Mouse (Mus musculus) CH12.LX (cell line): ENCODE measurements at regions not wholly inside any gene's neighbourhood (a gene's known extent, or its start where the extent isn't known, plus 50 kb on each side); places are given as distances from the start of the nearest gene placed in this dataset.

Experiments used
- DNase-seq: peaks from one replicate; pipeline ENCODE4 v3.0.0-alpha.2; 2013; ENCODE audit errors: extremely low read depth
- H3K27ac ChIP-seq: 2 replicates; pipeline ENCODE4 v1.5.1; 2012; ENCODE audit warnings: low read depth, mild to moderate bottlenecking, control low read depth, moderate library complexity; ENCODE audit not compliant: insufficient read depth
- H3K27me3 ChIP-seq: replicated peaks from 2 replicates; pipeline ENCODE3; 2012; ENCODE audit warnings: inconsistent platforms
- H3K36me3 ChIP-seq, 2 experiments: replicated peaks in 1 of 2; 2 replicates each; pipeline versions ENCODE3 to v1.6.1; 2012; ENCODE audit warnings: inconsistent platforms in 1 of 2, low read length in 1 of 2, mild to moderate bottlenecking in 1 of 2, mixed read lengths in 1 of 2, moderate library complexity in 1 of 2; ENCODE audit not compliant: control insufficient read depth in 1 of 2, insufficient read depth in 1 of 2
- H3K4me1 ChIP-seq, 2 experiments: 2 replicates each; pipeline ENCODE4 v1.6.1; 2012; ENCODE audit warnings: inconsistent platforms in 1 of 2, moderate library complexity in 1 of 2; ENCODE audit not compliant: insufficient read depth in 2 of 2, control insufficient read depth in 1 of 2
- H3K4me2 ChIP-seq: 2 replicates; pipeline ENCODE4 v1.6.1; 2012; ENCODE audit warnings: low read depth, mild to moderate bottlenecking, control low read depth; ENCODE audit not compliant: poor library complexity, insufficient read depth, severe bottlenecking
- H3K4me3 ChIP-seq, 3 experiments: fragments of 150-350 bp in 1 of 3; sonication (generic) in 1 of 3; replicated peaks in 1 of 3; 2 replicates each; pipeline versions ENCODE3 to v1.5.1; 2011 to 2012; ENCODE audit warnings: low read depth in 2 of 3, low read length in 2 of 3, mild to moderate bottlenecking in 2 of 3, moderate library complexity in 2 of 3, control low read depth in 1 of 3, improper control_type of control experiment in 1 of 3, inconsistent platforms in 1 of 3, mixed read lengths in 1 of 3; ENCODE audit not compliant: poor library complexity in 1 of 3
- H3K79me2 ChIP-seq: replicated peaks from 2 replicates; pipeline ENCODE4 v1.6.1; 2012; ENCODE audit warnings: mild to moderate bottlenecking, moderate library complexity; ENCODE audit not compliant: control insufficient read depth, poor library complexity, insufficient read depth, severe bottlenecking; ENCODE audit errors: extremely low read depth
- H3K9ac ChIP-seq: 2 replicates; pipeline ENCODE4 v1.6.1; 2012; ENCODE audit warnings: low read depth, mild to moderate bottlenecking, control low read depth, moderate library complexity; ENCODE audit not compliant: insufficient read depth
- H3K9me3 ChIP-seq: replicated peaks from 2 replicates; pipeline ENCODE3; 2012; ENCODE audit warnings: low read length, inconsistent platforms, mixed read lengths
- BHLHE40 ChIP-seq: IDR thresholded peaks from 2 replicates; pipeline ENCODE4 v1.6.1; 2011; ENCODE audit warnings: mild to moderate bottlenecking, low read depth, low read length, improper control_type of control experiment
- CHD1 ChIP-seq: IDR thresholded peaks from 2 replicates; pipeline ENCODE4 v1.6.1; 2012; ENCODE audit warnings: low read depth, low read length, improper control_type of control experiment, inconsistent platforms
- CHD2 ChIP-seq: IDR thresholded peaks from 2 replicates; pipeline ENCODE4 v1.6.1; 2011; ENCODE audit warnings: low read length, improper control_type of control experiment
- CTCF ChIP-seq, 2 experiments: IDR thresholded peaks in 1 of 2; conservative IDR thresholded peaks in 1 of 2; 2 replicates each; pipeline ENCODE4 v1.5.1; 2011 to 2012; ENCODE audit warnings: low read depth in 2 of 2, low read length in 2 of 2, improper control_type of control experiment in 1 of 2, inconsistent platforms in 1 of 2, mild to moderate bottlenecking in 1 of 2, moderate library complexity in 1 of 2
- E2F4 ChIP-seq: IDR thresholded peaks from 2 replicates; pipeline ENCODE4 v1.6.1; 2011; ENCODE audit warnings: low read depth, low read length, improper control_type of control experiment; ENCODE audit not compliant: insufficient replicate concordance
- ETS1 ChIP-seq: conservative IDR thresholded peaks from 2 replicates; pipeline ENCODE4 v1.6.1; 2012; ENCODE audit warnings: low read depth, mild to moderate bottlenecking, inconsistent platforms, low read length, improper control_type of control experiment, moderate library complexity
- GABPA ChIP-seq: IDR thresholded peaks from 2 replicates; pipeline ENCODE4 v1.6.1; 2012; ENCODE audit warnings: low read depth, low read length, improper control_type of control experiment, inconsistent platforms; ENCODE audit not compliant: insufficient replicate concordance
- IRF4 ChIP-seq: IDR thresholded peaks from 2 replicates; pipeline ENCODE4 v1.6.1; 2014; ENCODE audit warnings: low read depth, mild to moderate bottlenecking, inconsistent platforms, low read length, improper control_type of control experiment
- MAFK ChIP-seq: IDR thresholded peaks from 2 replicates; pipeline ENCODE4 v1.6.1; 2011; ENCODE audit warnings: low read length, improper control_type of control experiment; ENCODE audit not compliant: insufficient replicate concordance
- MAX ChIP-seq: IDR thresholded peaks from 2 replicates; pipeline ENCODE4 v1.6.1; 2011; ENCODE audit warnings: low read length, improper control_type of control experiment
- MAZ ChIP-seq: IDR thresholded peaks from 2 replicates; pipeline ENCODE4 v1.6.1; 2012; ENCODE audit warnings: low read depth, mild to moderate bottlenecking, inconsistent platforms, low read length, improper control_type of control experiment, moderate library complexity
- MXI1 ChIP-seq: IDR thresholded peaks from 2 replicates; pipeline ENCODE4 v1.6.1; 2011; ENCODE audit warnings: mild to moderate bottlenecking, low read depth, low read length, improper control_type of control experiment
- MYC ChIP-seq: IDR thresholded peaks from 2 replicates; pipeline ENCODE4 v1.6.1; 2011; ENCODE audit warnings: low read depth, mild to moderate bottlenecking, improper control_type of control experiment, low read length
- NRF1 ChIP-seq: IDR thresholded peaks from 2 replicates; pipeline ENCODE4 v1.6.1; 2014; ENCODE audit warnings: low read depth, mild to moderate bottlenecking, inconsistent platforms, low read length, improper control_type of control experiment, moderate library complexity
- PAX5 ChIP-seq: IDR thresholded peaks from 2 replicates; pipeline ENCODE4 v1.6.1; 2012; ENCODE audit warnings: low read length, inconsistent platforms, mixed read lengths
- RAD21 ChIP-seq: IDR thresholded peaks from 2 replicates; pipeline ENCODE4 v1.6.1; 2011; ENCODE audit warnings: low read depth, mild to moderate bottlenecking, low read length, improper control_type of control experiment, moderate library complexity
- SIN3A ChIP-seq: IDR thresholded peaks from 2 replicates; pipeline ENCODE4 v1.6.1; 2012; ENCODE audit warnings: low read length, improper control_type of control experiment, inconsistent platforms
- SMC3 ChIP-seq: IDR thresholded peaks from 2 replicates; pipeline ENCODE4 v1.6.1; 2011; ENCODE audit warnings: low read depth, low read length, improper control_type of control experiment
- TCF12 ChIP-seq: IDR thresholded peaks from 2 replicates; pipeline ENCODE4 v1.6.1; 2014; ENCODE audit warnings: low read depth, mild to moderate bottlenecking, inconsistent platforms, low read length, improper control_type of control experiment
- USF1 ChIP-seq: IDR thresholded peaks from 2 replicates; pipeline ENCODE4 v1.6.1; 2014; ENCODE audit warnings: low read depth, mild to moderate bottlenecking, inconsistent platforms, low read length, improper control_type of control experiment
- USF2 ChIP-seq: conservative IDR thresholded peaks from 2 replicates; pipeline ENCODE4 v1.6.1; 2011; ENCODE audit warnings: low read depth, low read length, improper control_type of control experiment
- ZMIZ1 ChIP-seq: IDR thresholded peaks from 2 replicates; pipeline ENCODE4 v1.6.1; 2012; ENCODE audit warnings: low read depth, mild to moderate bottlenecking, inconsistent platforms, low read length, improper control_type of control experiment
- ZNF384 ChIP-seq: IDR thresholded peaks from 2 replicates; pipeline ENCODE4 v1.6.1; 2012; ENCODE audit warnings: low read depth, low read length, improper control_type of control experiment, inconsistent platforms
- dilution Hi-C: fragments of 300-500 bp; cut with MboI; formaldehyde crosslinking; loops from 2 replicates; pipeline ENCODE4 v1.14.3; 2020; ENCODE audit warnings: low sequenced_read_pairs; ENCODE audit not compliant: extremely low pct_unique_long_range_greater_than_20kb, extremely low pct_ligation_motif_present
- in situ Hi-C: fragments of 300-500 bp; cut with MboI; formaldehyde crosslinking; loops from 3 replicates; pipeline ENCODE4 v1.14.3; 2019; ENCODE audit warnings: low sequenced_read_pairs, low pct_ligation_motif_present, low pct_unique_long_range_greater_than_20kb, mixed read lengths

GRCm38 (mm10) chr3:58247989-58248388, 166.5 kb upstream of the Tsc22d2 start:
- no peak for TF ChIP-seq PAX5
- TF ChIP-seq RAD21 = no peak
- no peak for TF ChIP-seq ZMIZ1
- no peak for TF ChIP-seq IRF4
- no peak for TF ChIP-seq BHLHE40
- TF ChIP-seq ZNF384 = no peak
- TF ChIP-seq CTCF (conservative IDR thresholded peaks at IDR 0.05 in 1 of 2, IDR thresholded peaks at IDR 0.05 in 1 of 2; ENCODE audit: low read depth in 2 of 2, low read length in 2 of 2) = no peak
- TF ChIP-seq CHD1 = no peak
- TF ChIP-seq ETS1 = no peak
- no peak for TF ChIP-seq USF2
- TF ChIP-seq MAFK = no peak
- no peak for TF ChIP-seq USF1
- TF ChIP-seq MAZ = no peak
- no peak for TF ChIP-seq SIN3A
- TF ChIP-seq MXI1 = no peak
- no peak for TF ChIP-seq SMC3
- Histone ChIP-seq H3K4me2 (no peak overlapping the region), H3K4me1 (no peaks in the 10 kb centered on the region), H3K9me3 (no peaks in the 10 kb centered on the region), H3K4me3 (no peak overlapping the region), H3K27ac (no peak overlapping the region), H3K27me3 (no peaks in the 10 kb centered on the region), H3K36me3 (no peaks in the 10 kb centered on the region), H3K9ac (no peak overlapping the region), H3K79me2 (no peaks in the 10 kb centered on the region)
- no peak for DNase-seq
- dilution Hi-C loops = no loop called here
- in situ Hi-C loops = no loop called here

- Histone ChIP-seq H3K9me3 (no peaks in the 10 kb centered on the region), H3K36me3 (no peaks in the 10 kb centered on the region), H3K4me3 (no peak overlapping the region), H3K79me2 (no peaks in the 10 kb centered on the region), H3K9ac (no peak overlapping the region), H3K27ac (no peak overlapping the region), H3K4me2 (no peak overlapping the region), H3K4me1 (no peaks in the 10 kb centered on the region), H3K27me3 (no peaks in the 10 kb centered on the region)
- TF ChIP-seq MYC (no peak), MXI1 (no peak), TCF12 (no peak), GABPA (no peak), MAX (no peak), MAFK (no peak), IRF4 (no peak), RAD21 (no peak), SIN3A (no peak), E2F4 (no peak), CTCF (conservative IDR thresholded peaks at IDR 0.05 in 1 of 2, IDR thresholded peaks at IDR 0.05 in 1 of 2; ENCODE audit: low read depth in 2 of 2, low read length in 2 of 2) (no peak), CHD2 (no peak), USF1 (no peak), ZNF384 (no peak), NRF1 (no peak)
- dilution Hi-C loops = no loop called here
- in situ Hi-C loops = no loop called here
- DNase-seq = no peak
Measured at GRCm38 (mm10) chr3:58253942-58254341, 160.6 kb upstream of the Tsc22d2 start.
